Comparison of ENCODE assay signal across 8 mouse cellular contexts in the genomic region with DNA sequence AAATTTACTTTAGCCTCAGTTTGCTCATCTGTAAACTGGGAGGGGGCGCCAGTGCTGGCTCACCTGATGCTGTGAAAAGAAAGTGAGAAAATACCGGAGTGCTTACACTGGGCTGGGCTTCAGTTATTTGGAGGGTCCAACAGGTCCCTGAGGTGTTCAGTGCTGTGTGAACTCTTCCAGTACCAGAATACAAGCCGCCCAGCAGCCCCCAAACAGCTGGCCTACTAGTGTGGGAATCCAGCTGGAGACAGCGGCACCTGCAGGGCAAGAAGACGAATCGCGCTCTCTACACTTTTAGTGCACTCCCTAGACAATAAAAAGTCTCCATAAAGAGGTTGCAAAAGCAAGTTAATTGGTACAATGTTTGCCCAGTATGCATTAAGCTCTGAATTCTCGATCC. TPM values are rescaled to one million over a fixed set of nuclear protein-coding genes. Genes with fewer than 3 reads are reported as not detected.
DNase-seq lines count a peak whose midpoint lies in the region; ATAC-seq and TF ChIP-seq lines count a peak whose summit lies in the region.

No protein-coding gene starts in this region.

- H3K4me3 ChIP-seq in G1E (ENCODE audit: low read depth, low read length) = peak overlapping the region; percentile 97
- peak overlapping the region; percentile 90 for H3K4me3 ChIP-seq in forebrain, embryonic 13.5 days
- peak overlapping the region; percentile 88 for H3K4me3 ChIP-seq in lung, postnatal 0 days (ENCODE audit: low read depth, low read length)

- peaks cover 11% of the 10 kb centered on the region for H3K27me3 ChIP-seq in G1E (ENCODE audit: insufficient read depth, low read length)
- no peaks in the 10 kb centered on the region for H3K27me3 ChIP-seq in forebrain, embryonic 13.5 days
- no peaks in the 10 kb centered on the region for H3K27me3 ChIP-seq in lung, postnatal 0 days (replicated peaks; ENCODE audit: insufficient read depth, low read length)

- peaks cover 30% of the 10 kb centered on the region for H3K36me3 ChIP-seq in G1E (replicated peaks)
- peaks cover 18% of the 10 kb centered on the region for H3K36me3 ChIP-seq in forebrain, embryonic 13.5 days (ENCODE audit: poor library complexity, severe bottlenecking)
- no peaks in the 10 kb centered on the region for H3K36me3 ChIP-seq in lung, postnatal 0 days (ENCODE audit: insufficient read depth, low read length)

- H3K27ac ChIP-seq in forebrain, embryonic 13.5 days = peak overlapping the region; percentile 66
- H3K27ac ChIP-seq in lung, postnatal 0 days (ENCODE audit: low read length) = peak overlapping the region; percentile 98

- TF ChIP-seq EP300 in lung, postnatal 0 days (IDR thresholded peaks at IDR 0.05) = no peak

- peak; percentile 69 for TF ChIP-seq CTCF in G1E (IDR thresholded peaks at IDR 0.05; ENCODE audit: low read depth, low read length)
- TF ChIP-seq CTCF in lung, postnatal 0 days (IDR thresholded peaks at IDR 0.05) = peak; percentile 79

- H3K4me2 ChIP-seq in forebrain, embryonic 13.5 days = peak overlapping the region; percentile 96
- peak overlapping the region; percentile 93 for H3K4me2 ChIP-seq in lung, postnatal 0 days (replicated peaks; ENCODE audit: low read depth, low read length)

- peak; percentile 73 for DNase-seq in G1E (ENCODE audit: low spot score)
- DNase-seq in c-Kit-positive CD71-negative TER-119-negative erythroid progenitor cells, embryonic 14.5 days (ENCODE audit: low read depth) = peak; percentile 70
- DNase-seq in heart, postnatal 4 days = peak; percentile 80
- DNase-seq in layer of hippocampus, adult 9-10 months (ENCODE audit: low spot score) = peak; percentile 33
- peak; percentile 82 for DNase-seq in lung, postnatal 0 days (ENCODE audit: low spot score)
- DNase-seq in ovary, postnatal 14 days (ENCODE audit: low spot score) = peak; percentile 56
- DNase-seq in thymus, postnatal 36 days = peak; percentile 60 to 69

- 13% methylated on average over 8 of the region's 8 CpGs for WGBS in forebrain, embryonic 13.5 days
- WGBS in lung, postnatal 0 days = 11% methylated on average over 8 of the region's 8 CpGs

- H3K9me3 ChIP-seq in G1E (replicated peaks) = no peaks in the 10 kb centered on the region
- no peaks in the 10 kb centered on the region for H3K9me3 ChIP-seq in forebrain, embryonic 13.5 days (replicated peaks)
- H3K9me3 ChIP-seq in lung, postnatal 0 days (ENCODE audit: low read length) = no peaks in the 10 kb centered on the region

- 0 out of 2 replicates have a peak, but pooled peaks have one; percentile 16 for ATAC-seq in G1E (ENCODE audit: extremely low read depth, insufficient number of reproducible peaks, low FRiP score, poor library complexity, severe bottlenecking)
- ATAC-seq in forebrain, embryonic 13.5 days = peak; percentile 46
- peak; percentile 72 for ATAC-seq in lung, postnatal 0 days

- H3K4me1 ChIP-seq in G1E (ENCODE audit: insufficient read depth, low read depth, low read length) = peaks cover 46% of the 10 kb centered on the region
- peaks cover 22% of the 10 kb centered on the region for H3K4me1 ChIP-seq in forebrain, embryonic 13.5 days
- peaks cover 3% of the 10 kb centered on the region; the same call in 1 of the 2 replicates for H3K4me1 ChIP-seq in lung, postnatal 0 days (ENCODE audit: insufficient read depth, low read depth, low read length)

- H3K9ac ChIP-seq in forebrain, embryonic 13.5 days = peak overlapping the region; percentile 61
- peak overlapping the region; percentile 86 for H3K9ac ChIP-seq in lung, postnatal 0 days (replicated peaks; ENCODE audit: low read depth)

RNA-seq across cellular contexts. Expression of a gene that starts 0.7 kb away (rescaled TPM):
- 56.4 and 65.2 TPM in 2 replicates for total RNA-seq in G1E (2014; fragmentation: Nextera tagmentation)
- total RNA-seq in G1E (2017) = 87.1 and 89.2 TPM in 2 replicates
- 45.3 and 47.1 TPM in 2 replicates for polyA plus RNA-seq in G1E (2012)
- 133 and 138 TPM in 2 replicates for polyA plus RNA-seq in forebrain, embryonic 13.5 days (2015; fragmentation: Nextera tagmentation; extraction: Ambion mirVana)
- 10 to 100 TPM; 65.9 to 72.7 TPM for total RNA-seq in heart, postnatal 4 days (2021)
- 131 and 135 TPM in 2 replicates for polyA plus RNA-seq in lung, postnatal 0 days (2015; fragmentation: Nextera tagmentation; extraction: Ambion mirVana)

RNA-seq across cellular contexts. Expression of a gene that starts 3.3 kb away (rescaled TPM):
- total RNA-seq in G1E (2014; fragmentation: Nextera tagmentation) = not detected in 2 replicates
- not detected in 2 replicates for total RNA-seq in G1E (2017)
- polyA plus RNA-seq in G1E (2012) = not detected in 2 replicates
- polyA plus RNA-seq in forebrain, embryonic 13.5 days (2015; fragmentation: Nextera tagmentation; extraction: Ambion mirVana) = 0.16 TPM in 1 of 2 replicates, not detected in the other
- not detected for total RNA-seq in heart, postnatal 4 days (2021)
- polyA plus RNA-seq in lung, postnatal 0 days (2015; fragmentation: Nextera tagmentation; extraction: Ambion mirVana) = 0.21 and 0.25 TPM in 2 replicates

RNA-seq across cellular contexts. Expression of a gene that starts 24.0 kb away (rescaled TPM):
- 41.9 and 46.4 TPM in 2 replicates for total RNA-seq in G1E (2014; fragmentation: Nextera tagmentation)
- total RNA-seq in G1E (2017) = 49.5 and 52.7 TPM in 2 replicates
- 34.3 and 34.8 TPM in 2 replicates for polyA plus RNA-seq in G1E (2012)
- 140 and 165 TPM in 2 replicates for polyA plus RNA-seq in forebrain, embryonic 13.5 days (2015; fragmentation: Nextera tagmentation; extraction: Ambion mirVana)
- total RNA-seq in heart, postnatal 4 days (2021) = 100 to 1,000 TPM; 111 to 119 TPM
- 57.2 and 59.5 TPM in 2 replicates for polyA plus RNA-seq in lung, postnatal 0 days (2015; fragmentation: Nextera tagmentation; extraction: Ambion mirVana)

RNA-seq across cellular contexts. Expression of a gene that starts 37.1 kb away (rescaled TPM):
- not detected in 2 replicates for total RNA-seq in G1E (2014; fragmentation: Nextera tagmentation)
- total RNA-seq in G1E (2017) = 0.23 and 0.66 TPM in 2 replicates
- polyA plus RNA-seq in G1E (2012) = 0.04 TPM in 1 of 2 replicates, not detected in the other
- polyA plus RNA-seq in forebrain, embryonic 13.5 days (2015; fragmentation: Nextera tagmentation; extraction: Ambion mirVana) = 10.2 and 12.8 TPM in 2 replicates
- 10 to 100 TPM; 14.9 to 16.5 TPM for total RNA-seq in heart, postnatal 4 days (2021)
- polyA plus RNA-seq in lung, postnatal 0 days (2015; fragmentation: Nextera tagmentation; extraction: Ambion mirVana) = 11.2 and 14.8 TPM in 2 replicates

Comparison
In these comparisons a context has a peak if more than half of its experiments do, and no peak if none do; other contexts are left out.
1. Peak in every context shown above with its lines: DNase-seq, ATAC-seq, H3K4me3 ChIP-seq and H3K27ac ChIP-seq.
2. ATAC-seq: peak in every context shown above with its lines; median percentile 72 in lung, postnatal 0 days; 46 in forebrain, embryonic 13.5 days; 16 in G1E.